Mouse (Mus musculus): Measurements from ENCODE around the gene Prn.

DNA sequence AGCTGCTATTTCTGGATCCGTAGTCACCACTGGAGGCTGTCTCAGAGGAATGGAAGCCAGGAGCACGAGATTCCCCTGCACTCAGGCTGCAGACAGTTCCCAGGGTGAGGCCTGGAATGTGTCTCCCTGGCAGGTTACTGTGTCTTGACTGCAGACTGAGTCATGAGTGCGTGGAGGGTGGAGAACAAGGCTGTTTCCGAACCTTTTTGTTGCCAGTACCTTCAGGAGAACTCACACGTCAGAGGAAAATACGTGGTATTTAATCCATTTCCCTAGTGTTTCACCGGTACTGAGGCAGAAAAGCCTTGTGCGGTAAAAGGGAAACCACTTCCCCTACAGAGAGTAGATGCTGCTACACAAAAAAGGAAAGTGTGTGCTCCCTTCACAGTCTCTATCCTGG lies 6.9 kb upstream of the Prn start:
- no peak for TF ChIP-seq POLR2A (IDR thresholded peaks at IDR 0.05; ENCODE audit: low read depth, low read length)
- no peak for TF ChIP-seq CTCF (IDR thresholded peaks at IDR 0.05; ENCODE audit: extremely low read depth, insufficient read depth, insufficient read length, insufficient replicate concordance)

Data from spleen, adult 2 months (tissue).